In genomic region chr10:62474944-62475343, GRCm38 (mm10) we compare ENCODE assay signal across 32 mouse cellular contexts. TPM values are rescaled to one million over a fixed set of nuclear protein-coding genes. Genes with fewer than 3 reads are reported as not detected.
"Had no signal": no experiment of that assay in that cellular context is flagged by ENCODE, and none has a peak within 500 bp of the region (broad histone marks: within the 10 kb centered on the region; RNA-seq: fewer than 3 reads in every experiment).

No protein-coding gene starts in this region.

- ATAC-seq: hindbrain, embryonic 16.5 days; hindbrain, postnatal 0 days; inflammation-experienced regulatory T-cells, adult 6 months; intestine, embryonic 15.5 days; intestine, embryonic 16.5 days; intestine, postnatal 0 days had no signal

- H3K4me1 ChIP-seq: hindbrain, embryonic 10.5 days; hindbrain, embryonic 12.5 days; hindbrain, embryonic 13.5 days; hindbrain, embryonic 15.5 days; intestine, embryonic 15.5 days had no signal

- H3K4me3 ChIP-seq: heart, embryonic 13.5 days; heart, embryonic 15.5 days; hindbrain, embryonic 10.5 days; hindbrain, embryonic 12.5 days; hindbrain, embryonic 13.5 days; hindbrain, embryonic 15.5 days; intestine, embryonic 15.5 days; kidney, embryonic 15.5 days; layer of hippocampus, adult 2 months; left cerebral cortex, adult 2 months had no signal

- H3K36me3 ChIP-seq: hindbrain, embryonic 15.5 days; intestine, embryonic 15.5 days had no signal

- DNase-seq: heart, postnatal 10 days; heart, postnatal 14 days; heart, postnatal 36 days; heart, postnatal 4 days; kidney, adult 11 months; kidney, adult 18-20 months; kidney, adult 2 months; kidney, adult 8-10 months; kidney, adult 9 months; kidney, postnatal 10 days; kidney, postnatal 14 days; kidney, postnatal 25 days; kidney, postnatal 4 days; layer of hippocampus, adult 9-11 months; layer of hippocampus, postnatal 36 days had no signal

- H3K9me3 ChIP-seq: heart, embryonic 13.5 days; heart, embryonic 15.5 days; hindbrain, embryonic 10.5 days; hindbrain, embryonic 12.5 days; hindbrain, embryonic 13.5 days; hindbrain, embryonic 15.5 days; intestine, embryonic 15.5 days; kidney, embryonic 15.5 days had no signal

- H3K27me3 ChIP-seq: heart, embryonic 13.5 days; heart, embryonic 15.5 days; hindbrain, embryonic 12.5 days; hindbrain, embryonic 13.5 days; hindbrain, embryonic 15.5 days; intestine, embryonic 15.5 days; kidney, embryonic 15.5 days had no signal

- H3K4me2 ChIP-seq: heart, embryonic 13.5 days; heart, embryonic 15.5 days; hindbrain, embryonic 12.5 days; hindbrain, embryonic 13.5 days; hindbrain, embryonic 14.5 days; hindbrain, embryonic 15.5 days; intestine, embryonic 15.5 days; kidney, embryonic 15.5 days had no signal

- H3K9ac ChIP-seq: heart, embryonic 13.5 days; heart, embryonic 15.5 days; hindbrain, embryonic 12.5 days; hindbrain, embryonic 13.5 days; hindbrain, embryonic 14.5 days; hindbrain, embryonic 15.5 days; intestine, embryonic 15.5 days; kidney, embryonic 15.5 days had no signal

- H3K27ac ChIP-seq: heart, embryonic 13.5 days; heart, embryonic 15.5 days; hindbrain, embryonic 10.5 days; hindbrain, embryonic 12.5 days; hindbrain, embryonic 13.5 days; hindbrain, embryonic 14.5 days; hindbrain, embryonic 15.5 days; hindbrain, postnatal 0 days; intestine, embryonic 15.5 days; kidney, embryonic 15.5 days; kidney, postnatal 0 days; layer of hippocampus, adult 2 months; left cerebral cortex, adult 2 months had no signal

RNA-seq across cellular contexts. Expression of gene 4930507D05Rik, which starts 25.7 kb away (rescaled TPM):
- polyA plus RNA-seq: inflammation-experienced regulatory T-cells, adult 6 months had no signal

RNA-seq across cellular contexts. Expression of gene Hkdc1, which starts 52.7 kb away (rescaled TPM):
- polyA plus RNA-seq: inflammation-experienced regulatory T-cells, adult 6 months had no signal
